Mouse (Mus musculus) stomach, embryonic 16.5 days (tissue): ENCODE results near the gene Il6ra. TPM values are rescaled to one million over a fixed set of nuclear protein-coding genes. Genes with fewer than 3 reads are reported as not detected.
A peak's percentile ranks its signal among the peaks of the same experiment; 100 is the strongest.

ENCODE experiments used
- ATAC-seq: fragments of 200-750 bp; cut with Nextera tagmentation; 2 replicates; pipeline ENCODE4 v1.8.0; 2017; ENCODE audit warnings: moderate number of reproducible peaks, moderate TSS enrichment; ENCODE audit not compliant: insufficient read depth, low FRiP score
- H3K27ac ChIP-seq: fragments of 300-500 bp; sonication (generic); 2 replicates; pipeline ENCODE4 v1.5.1; 2014; ENCODE audit warnings: low read length
- H3K27me3 ChIP-seq: fragments of 300-500 bp; sonication (generic); 2 replicates; pipeline ENCODE4 v1.6.1; 2014; ENCODE audit warnings: low read length, control low read depth, mixed read lengths; ENCODE audit not compliant: control insufficient read depth, insufficient read depth
- H3K36me3 ChIP-seq: fragments of 300-500 bp; sonication (generic); 2 replicates; pipeline ENCODE4 v1.6.1; 2014; ENCODE audit warnings: low read length; ENCODE audit not compliant: control insufficient read depth, insufficient read depth
- H3K4me1 ChIP-seq: fragments of 300-500 bp; sonication (generic); 2 replicates; pipeline ENCODE4 v1.6.1; 2014; ENCODE audit warnings: low read length, control low read depth, mixed read lengths; ENCODE audit not compliant: control insufficient read depth, insufficient read depth
- H3K4me2 ChIP-seq: fragments of 300-500 bp; sonication (generic); 2 replicates; pipeline ENCODE4 v1.6.1; 2014; ENCODE audit warnings: low read depth, low read length, mixed read lengths
- H3K4me3 ChIP-seq: fragments of 300-500 bp; sonication (generic); replicated peaks from 2 replicates; pipeline ENCODE4 v1.5.1; 2014; ENCODE audit warnings: mild to moderate bottlenecking, low read length
- H3K9ac ChIP-seq: fragments of 300-500 bp; sonication (generic); 2 replicates; pipeline ENCODE4 v1.6.1; 2014; ENCODE audit warnings: low read length
- H3K9me3 ChIP-seq: fragments of 300-500 bp; sonication (generic); replicated peaks from 2 replicates; pipeline ENCODE4 v1.6.1; 2016; ENCODE audit warnings: low read length, control low read depth; ENCODE audit not compliant: control insufficient read depth
- WGBS: fragments of 180-500 bp; shearing (Covaris S2); extraction: QIAGEN DNeasy Blood & Tissue Kit; methylation state at CpG from one replicate; pipeline ENCODE4 v1.1.7; 2014; 5-methylcytosine and 5-hydroxymethylcytosine counted together
- polyA plus RNA-seq: library from polyadenylated mRNA; unstranded; fragments of >200 nt; fragmentation: Nextera tagmentation; extraction: Ambion mirVana; gene quantifications from 2 replicates; pipeline ENCODE4 v1.2.1, GENCODE M21; 2015

Il6ra gene
- polyA plus RNA-seq, 1 experiment from 2014 or later = 3.2 TPM

GRCm38 (mm10) chr3:89898011-89898410 is 15.0 kb downstream of the Il6ra start:
- no peak for ATAC-seq
- Histone ChIP-seq H3K9me3 (no peaks in the 10 kb centered on the region), H3K4me2 (no peak overlapping the region), H3K27me3 (no peaks in the 10 kb centered on the region), H3K27ac (peak overlapping the region; percentile 52; the same call in 1 of the 2 replicates), H3K4me3 (no peak overlapping the region), H3K9ac (no peak overlapping the region), H3K36me3 (no peaks in the 10 kb centered on the region), H3K4me1 (peaks cover 27% of the 10 kb centered on the region; the same call in 1 of the 2 replicates)
- WGBS = 74% methylated on average over 10 of the region's 10 CpGs

- no peak overlapping the region for H3K9ac ChIP-seq
- no peak overlapping the region for H3K4me3 ChIP-seq
- 66% methylated on average over 8 of the region's 8 CpGs for WGBS
- peak overlapping the region; percentile 76 for H3K27ac ChIP-seq
- H3K4me2 ChIP-seq = no peak overlapping the region
- H3K4me1 ChIP-seq = peaks cover 27% of the 10 kb centered on the region; the same call in 1 of the 2 replicates
- no peaks in the 10 kb centered on the region for H3K9me3 ChIP-seq
- no peaks in the 10 kb centered on the region for H3K27me3 ChIP-seq
- no peaks in the 10 kb centered on the region for H3K36me3 ChIP-seq
- ATAC-seq = no peak
Measured at GRCm38 (mm10) chr3:89897204-89897796, 15.7 kb downstream of the Il6ra start.

- ATAC-seq = no peak
Measured at GRCm38 (mm10) chr3:89896571-89896970, 16.4 kb downstream of the Il6ra start.

GRCm38 (mm10) chr3:89892517-89893106 is 20.4 kb downstream of the Il6ra start:
- H3K4me1 ChIP-seq = peaks cover 2% of the 10 kb centered on the region; the same call in 1 of the 2 replicates
- no peaks in the 10 kb centered on the region for H3K9me3 ChIP-seq
- H3K9ac ChIP-seq = no peak overlapping the region
- H3K36me3 ChIP-seq = no peaks in the 10 kb centered on the region
- whole genome bisulfite sequencing = 79% methylated on average over 5 of the region's 5 CpGs
- peak; percentile 33; the same call in 1 of the 2 replicates for ATAC-seq
- no peak overlapping the region for H3K4me2 ChIP-seq
- no peak overlapping the region for H3K4me3 ChIP-seq
- no peaks in the 10 kb centered on the region for H3K27me3 ChIP-seq
- H3K27ac ChIP-seq = no peak overlapping the region

More at GRCm38 (mm10) chr3:89896571-89896970, 16.4 kb downstream of the Il6ra start:
- H3K36me3 ChIP-seq = no peaks in the 10 kb centered on the region
- peak overlapping the region; percentile 76 for H3K27ac ChIP-seq
- H3K4me3 ChIP-seq = no peak overlapping the region
- no peaks in the 10 kb centered on the region for H3K27me3 ChIP-seq
- H3K4me1 ChIP-seq = peaks cover 26% of the 10 kb centered on the region; the same call in 1 of the 2 replicates
- 0 out of 2 replicates have a peak overlapping the region, but pooled peaks have one; percentile 0 for H3K9ac ChIP-seq
- no peaks in the 10 kb centered on the region for H3K9me3 ChIP-seq
- H3K4me2 ChIP-seq = no peak overlapping the region
- WGBS = 32% methylated on average over 5 of the region's 5 CpGs

GRCm38 (mm10) chr3:89891696-89892095 is 21.3 kb downstream of the Il6ra start:
- ATAC-seq = no peak
- Histone ChIP-seq H3K27me3 (no peaks in the 10 kb centered on the region), H3K4me3 (no peak overlapping the region), H3K36me3 (no peaks in the 10 kb centered on the region), H3K4me1 (peaks cover 3% of the 10 kb centered on the region; the same call in 1 of the 2 replicates), H3K9me3 (no peaks in the 10 kb centered on the region), H3K27ac (no peak overlapping the region), H3K4me2 (no peak overlapping the region), H3K9ac (no peak overlapping the region)

- no peak overlapping the region for H3K9ac ChIP-seq
- 72% methylated on average over 8 of the region's 8 CpGs for WGBS
- H3K9me3 ChIP-seq = no peaks in the 10 kb centered on the region
- H3K27me3 ChIP-seq = no peaks in the 10 kb centered on the region
- no peak overlapping the region for H3K27ac ChIP-seq
- no peak for ATAC-seq
- H3K36me3 ChIP-seq = no peaks in the 10 kb centered on the region
- no peak overlapping the region for H3K4me2 ChIP-seq
- H3K4me3 ChIP-seq = no peak overlapping the region
- peaks cover 3% of the 10 kb centered on the region; the same call in 1 of the 2 replicates for H3K4me1 ChIP-seq
Measured at GRCm38 (mm10) chr3:89889841-89890430, 23.1 kb downstream of the Il6ra start.

GRCm38 (mm10) chr3:89887582-89888230 is 25.3 kb downstream of the Il6ra start:
- no peak overlapping the region for H3K9ac ChIP-seq
- H3K27ac ChIP-seq = no peak overlapping the region
- no peaks in the 10 kb centered on the region for H3K36me3 ChIP-seq
- no peak for ATAC-seq
- no peak overlapping the region for H3K4me2 ChIP-seq
- no peaks in the 10 kb centered on the region for H3K9me3 ChIP-seq
- 86% methylated on average over 7 of the region's 7 CpGs for WGBS
- no peak overlapping the region for H3K4me3 ChIP-seq
- no peaks in the 10 kb centered on the region for H3K27me3 ChIP-seq
- H3K4me1 ChIP-seq = peaks cover 3% of the 10 kb centered on the region; the same call in 1 of the 2 replicates

GRCm38 (mm10) chr3:89885766-89886165 is 27.2 kb downstream of the Il6ra start:
- Histone ChIP-seq H3K36me3 (no peaks in the 10 kb centered on the region), H3K27ac (no peak overlapping the region), H3K4me2 (no peak overlapping the region), H3K9me3 (no peaks in the 10 kb centered on the region), H3K27me3 (no peaks in the 10 kb centered on the region), H3K9ac (no peak overlapping the region), H3K4me3 (no peak overlapping the region), H3K4me1 (peaks cover 3% of the 10 kb centered on the region; the same call in 1 of the 2 replicates)
- ATAC-seq = no peak
- 87% methylated on average over 11 of the region's 11 CpGs for WGBS

- Histone ChIP-seq H3K27me3 (no peaks in the 10 kb centered on the region), H3K27ac (no peak overlapping the region), H3K9ac (no peak overlapping the region), H3K4me1 (peaks cover 3% of the 10 kb centered on the region; the same call in 1 of the 2 replicates), H3K4me2 (no peak overlapping the region), H3K4me3 (no peak overlapping the region), H3K36me3 (no peaks in the 10 kb centered on the region), H3K9me3 (no peaks in the 10 kb centered on the region)
- WGBS = 70% methylated on average over 4 of the region's 4 CpGs
- ATAC-seq = no peak
Measured at GRCm38 (mm10) chr3:89883582-89884041, 29.4 kb downstream of the Il6ra start.
